Mouse (Mus musculus) activated CD4-positive, CD25-positive, alpha-beta regulatory T cell, adult 4 months (primary cell): Measurements from ENCODE around the gene Mcm10. TPM values are rescaled to one million over a fixed set of nuclear protein-coding genes. Genes with fewer than 3 reads are reported as not detected.
A peak's percentile ranks its signal among the peaks of the same experiment; 100 is the strongest.

Experiments used
- ATAC-seq: one replicate; pipeline ENCODE4 v1.8.0; 2017
- polyA plus RNA-seq, 2 experiments: library from polyadenylated mRNA; unstranded; fragments of 100-300 nt; shearing (Covaris generic); gene quantifications; one replicate each; pipeline ENCODE4 v1.2.1; 2017

Mcm10 gene
- polyA plus RNA-seq, 2 experiments from 2014 or later = 7.7 to 12.3 TPM

DNA sequence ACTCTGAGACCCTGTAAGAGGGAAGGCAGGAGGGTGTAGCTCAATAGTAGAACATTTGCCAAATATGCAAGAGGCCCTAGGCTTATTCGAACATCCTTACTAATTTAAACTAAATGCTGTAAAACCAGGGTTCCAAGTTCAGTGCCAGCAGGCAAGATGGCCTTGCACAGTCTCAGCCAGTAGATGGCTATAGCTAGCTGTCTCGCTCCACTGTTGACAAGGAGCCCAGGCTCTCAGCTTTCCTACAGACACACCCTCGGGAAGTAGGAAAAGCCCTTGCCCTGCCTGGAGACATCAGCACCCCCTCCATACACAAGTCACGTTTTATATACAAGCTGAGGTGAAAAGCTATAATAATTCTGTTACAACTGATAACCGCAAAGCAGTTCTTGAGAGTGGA lies 20.1 kb upstream of the Mcm10 start:
- no peak for ATAC-seq

DNA sequence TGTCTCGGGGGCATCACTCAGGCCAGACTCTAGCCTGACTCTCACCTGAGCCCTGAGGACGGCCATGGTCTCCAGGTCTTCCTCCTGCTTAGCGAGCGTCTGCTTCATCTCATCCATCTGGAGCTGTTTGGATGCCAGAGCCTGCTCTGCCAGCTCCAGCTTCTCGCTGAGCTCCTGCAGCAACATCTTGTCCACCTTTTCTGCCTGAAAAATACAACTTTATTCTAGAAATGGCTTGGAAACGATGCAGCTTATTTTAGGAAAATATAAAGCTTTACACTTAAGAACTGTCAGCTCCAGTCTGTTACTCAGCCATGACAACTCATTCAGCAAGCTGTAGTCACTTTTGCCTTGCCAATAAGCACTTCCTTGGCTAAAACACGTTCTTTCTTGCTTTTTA lies 18.6 kb upstream of the Mcm10 start:
- ATAC-seq = no peak

DNA sequence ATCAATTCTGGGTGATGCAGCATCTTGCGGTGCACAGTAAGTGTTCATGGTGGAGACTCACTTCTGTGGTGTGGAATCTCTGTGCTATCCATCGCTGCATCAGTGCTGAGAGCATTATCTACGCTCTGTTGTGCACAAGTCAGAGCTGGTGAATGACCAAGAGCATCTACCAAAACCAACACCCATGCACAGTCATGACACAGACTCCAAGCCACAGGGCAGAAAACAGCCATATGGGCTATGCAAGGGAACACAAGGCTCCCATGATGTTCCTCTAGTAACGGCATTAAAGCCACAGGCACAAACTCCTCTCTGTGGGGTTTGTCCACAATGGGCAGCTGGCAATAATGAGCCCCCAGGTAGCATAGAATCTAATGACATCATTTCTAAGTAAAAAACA lies 17.2 kb upstream of the Mcm10 start:
- ATAC-seq = no peak

DNA sequence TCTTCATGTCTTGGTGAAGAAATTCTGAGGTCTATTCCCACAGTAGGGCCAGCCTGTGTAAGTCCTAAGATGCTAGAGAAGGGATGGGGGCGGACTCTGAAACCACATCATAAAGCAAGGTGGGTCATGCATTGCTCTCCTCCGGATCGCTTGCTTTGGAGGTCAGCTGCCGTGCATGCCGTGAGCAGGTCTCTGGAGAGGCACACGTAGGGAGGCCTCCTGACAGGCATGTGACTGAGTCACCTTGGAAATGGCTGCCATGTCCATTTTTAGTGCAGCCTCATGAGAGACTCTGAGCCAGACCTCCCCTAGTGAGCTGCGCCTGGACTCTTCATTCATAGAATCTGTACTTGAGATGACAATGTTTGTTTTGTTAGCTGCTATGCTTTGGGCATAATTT lies 15.5 kb upstream of the Mcm10 start:
- ATAC-seq = no peak

DNA sequence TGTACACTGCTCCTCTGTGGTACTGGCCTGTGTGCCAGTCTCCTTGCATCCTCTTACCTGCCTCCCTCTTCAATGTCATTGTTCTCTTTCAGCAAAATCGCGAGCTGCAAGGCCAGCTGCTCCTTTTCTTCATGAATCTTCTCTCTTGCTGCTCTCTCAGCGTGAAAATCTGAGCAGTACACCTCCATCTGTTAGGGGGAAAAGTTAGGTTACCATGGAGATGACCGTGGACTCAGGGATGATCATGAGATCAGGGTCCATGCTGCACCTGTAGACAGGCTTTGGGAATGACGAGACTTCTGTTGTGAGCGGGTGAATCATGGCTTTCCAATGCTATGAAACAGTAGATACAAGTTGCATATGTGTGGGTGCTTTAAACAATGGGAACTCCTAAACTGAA lies 14.5 kb upstream of the Mcm10 start:
- no peak for ATAC-seq

DNA sequence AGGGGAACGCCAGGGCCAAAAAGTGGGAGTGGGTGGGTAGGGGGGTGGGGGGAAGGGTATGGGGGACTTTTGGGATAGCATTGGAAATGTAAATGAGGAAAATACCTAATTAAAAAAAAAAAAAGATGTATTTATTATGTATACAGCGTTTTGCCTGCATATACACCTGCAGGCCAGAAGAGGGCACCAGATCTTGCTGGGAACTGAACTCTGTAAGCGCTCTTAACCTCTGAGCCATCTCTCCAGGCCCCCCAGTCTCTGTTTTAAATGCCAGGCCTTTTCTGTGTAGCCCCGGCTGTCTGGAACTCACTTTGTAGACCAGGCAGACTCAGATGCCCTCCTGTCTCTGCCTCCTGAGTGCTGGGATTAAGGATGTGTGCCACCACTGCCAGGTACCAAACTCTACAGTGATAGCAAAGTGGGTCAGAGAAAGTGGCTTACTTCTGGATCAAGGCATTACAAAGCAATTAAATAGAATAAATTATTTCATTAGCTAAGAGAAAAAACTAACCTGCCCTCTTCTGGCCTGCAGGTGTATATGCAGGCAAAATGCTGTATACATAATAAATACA lies 12.7 kb upstream of the Mcm10 start:
- ATAC-seq = peak; percentile 23

DNA sequence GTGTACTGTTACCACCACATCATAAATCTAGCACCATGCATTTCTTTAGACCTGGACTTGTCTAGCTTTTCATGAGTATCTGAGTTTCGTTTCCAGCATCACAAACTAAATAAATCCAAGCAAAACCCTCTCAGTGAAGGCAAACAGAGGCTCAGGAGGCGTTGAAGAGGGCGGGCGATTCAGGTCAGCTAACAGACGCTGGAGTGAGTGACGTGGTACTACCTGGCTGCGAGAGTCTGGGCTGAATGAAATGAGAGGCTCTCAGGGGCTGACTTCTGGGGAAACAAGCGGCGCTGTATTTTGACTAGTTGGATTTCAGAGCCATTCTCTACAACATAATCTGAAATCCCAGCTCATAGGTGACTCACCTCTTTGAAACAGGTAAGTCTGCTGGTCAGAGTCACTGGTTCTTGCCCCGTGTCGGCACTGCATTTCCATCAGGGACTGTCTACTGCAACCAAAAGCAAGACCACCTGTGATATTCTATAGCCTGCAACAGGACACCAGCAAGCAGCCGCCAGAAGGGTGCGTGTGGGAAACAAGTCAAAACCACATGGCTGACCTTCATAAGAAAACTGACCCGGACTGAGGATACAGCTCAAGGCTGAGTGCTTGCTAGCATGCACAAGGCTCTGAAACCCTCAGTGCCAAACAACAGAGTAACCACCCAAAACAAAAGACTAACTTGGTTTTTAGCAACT lies 11.3 kb upstream of the Mcm10 start:
- ATAC-seq = no peak

DNA sequence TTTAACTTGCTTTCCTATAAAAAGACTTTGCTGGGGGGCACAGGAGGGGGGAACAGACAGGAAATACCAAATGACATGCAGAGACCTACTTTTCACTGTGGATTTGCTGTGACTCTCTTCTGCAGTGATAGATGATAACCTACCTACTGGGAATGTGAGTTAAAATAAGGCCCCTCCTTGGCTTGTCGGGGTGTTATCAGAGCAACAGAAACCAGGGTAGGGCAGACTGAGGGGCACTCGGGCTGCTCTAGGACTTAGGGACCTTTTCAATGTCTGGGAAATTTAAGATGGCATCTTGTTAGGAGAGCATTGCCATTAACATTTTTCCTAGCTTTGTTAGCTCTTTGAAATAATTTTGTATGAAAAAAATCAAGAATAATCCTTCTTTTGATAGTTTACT lies 10.7 kb upstream of the Mcm10 start:
- ATAC-seq = no peak

DNA sequence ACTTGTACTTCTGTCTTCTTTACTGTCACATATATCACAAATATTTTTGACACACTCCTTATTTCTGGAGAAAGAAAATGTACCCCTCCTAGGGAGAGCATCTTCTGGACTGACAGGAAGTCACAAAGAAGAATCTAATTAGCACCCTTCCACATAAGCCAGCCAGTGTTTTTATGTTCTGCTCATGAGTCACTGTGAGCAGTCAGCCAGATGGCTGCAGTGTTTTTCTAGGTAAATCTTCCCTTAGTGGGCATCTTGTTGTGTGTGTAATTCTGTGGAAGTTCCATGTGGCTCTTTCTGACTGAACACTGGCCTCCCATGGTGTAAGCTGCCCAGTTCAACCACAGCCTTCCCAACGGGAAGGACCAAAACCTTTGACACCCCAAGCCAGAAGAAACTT lies 7.1 kb upstream of the Mcm10 start:
- no peak for ATAC-seq

DNA sequence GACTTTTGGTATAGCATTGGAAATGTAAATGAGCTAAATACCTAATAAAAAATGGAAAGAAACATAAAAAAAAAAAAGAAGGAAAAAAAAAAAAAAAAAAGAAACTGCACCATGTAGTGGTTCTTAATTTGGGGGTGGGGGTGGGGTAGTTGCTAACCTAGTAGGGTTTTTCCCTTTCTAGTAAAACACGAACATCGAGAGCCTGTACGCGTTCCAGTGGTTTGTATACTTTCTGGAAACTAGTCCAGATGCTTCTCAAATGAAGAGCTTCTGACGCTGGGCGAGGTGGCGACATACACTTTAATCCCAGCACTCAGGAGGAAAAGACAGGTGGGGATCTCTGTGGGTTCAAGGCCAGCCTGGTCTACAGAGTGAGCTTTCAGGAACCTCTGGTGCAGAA lies 4.3 kb upstream of the Mcm10 start:
- no peak for ATAC-seq

DNA sequence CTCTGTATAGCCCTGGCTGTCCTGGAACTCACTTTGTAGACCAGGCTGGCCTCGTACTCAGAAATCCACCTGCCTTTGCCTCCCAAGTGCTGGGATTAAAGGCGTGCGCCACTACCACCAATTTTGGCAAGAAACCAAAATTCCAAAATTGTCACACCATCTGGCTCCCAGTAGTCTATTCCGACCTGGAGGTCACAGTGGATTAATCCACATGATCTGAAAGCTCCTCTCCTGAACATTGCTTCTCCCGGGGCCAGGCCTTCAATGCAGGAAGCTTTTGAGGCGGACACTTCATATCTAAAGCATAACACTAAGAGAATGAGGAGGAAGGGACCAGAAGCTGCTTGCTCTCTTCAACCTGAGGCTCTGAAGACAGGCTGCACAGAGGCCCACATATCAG lies 2.9 kb upstream of the Mcm10 start:
- ATAC-seq = no peak

DNA sequence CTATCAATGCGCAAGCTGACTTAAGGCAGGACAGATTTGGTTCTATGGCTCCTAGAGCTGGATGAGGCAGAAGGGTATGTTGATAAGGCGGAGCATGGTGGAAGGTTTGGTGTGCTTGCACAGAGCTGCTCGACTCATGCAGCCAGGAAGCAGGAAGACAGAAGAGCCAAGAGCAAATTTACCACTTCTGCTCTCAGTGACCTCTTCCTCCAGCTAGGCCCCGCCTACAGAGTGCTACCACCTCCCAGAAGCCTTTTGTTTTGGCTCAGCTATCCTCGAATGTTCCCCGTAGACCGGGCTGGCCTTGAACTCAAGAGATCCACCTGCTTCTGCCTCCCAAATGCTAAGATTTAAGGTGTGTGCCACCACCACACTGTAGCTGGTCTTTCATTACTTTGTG lies 2.0 kb upstream of the Mcm10 start:
- no peak for ATAC-seq

DNA sequence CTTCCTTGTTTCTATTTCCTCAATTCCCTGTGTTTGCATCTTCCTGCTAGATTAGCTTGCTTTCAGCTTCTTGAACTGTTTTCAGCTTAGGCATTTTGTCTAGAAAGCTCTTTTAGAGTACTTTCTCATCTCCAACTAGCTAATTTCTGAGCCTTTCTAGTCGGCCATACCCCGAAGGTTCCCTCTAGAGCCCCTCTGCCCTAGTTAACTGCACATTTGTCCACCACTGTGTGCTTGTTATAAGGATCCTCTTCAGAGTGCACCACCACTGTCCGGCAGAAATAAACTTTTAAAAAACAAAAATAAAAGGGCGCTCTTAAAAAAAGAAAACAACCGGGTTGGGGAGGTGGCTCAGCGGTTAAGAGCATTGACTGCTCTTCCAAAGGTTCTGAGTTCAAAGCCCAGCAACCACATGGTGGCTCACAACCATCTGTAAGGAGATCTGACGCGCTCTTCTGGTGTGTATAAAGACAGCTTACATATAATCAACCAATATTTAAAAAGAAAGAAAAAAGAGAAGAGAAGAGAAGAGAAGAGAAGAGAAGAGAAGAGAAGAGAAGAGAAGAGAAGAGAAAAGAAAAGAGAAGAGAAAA lies 597 bp downstream of the Mcm10 start:
- no peak for ATAC-seq

DNA sequence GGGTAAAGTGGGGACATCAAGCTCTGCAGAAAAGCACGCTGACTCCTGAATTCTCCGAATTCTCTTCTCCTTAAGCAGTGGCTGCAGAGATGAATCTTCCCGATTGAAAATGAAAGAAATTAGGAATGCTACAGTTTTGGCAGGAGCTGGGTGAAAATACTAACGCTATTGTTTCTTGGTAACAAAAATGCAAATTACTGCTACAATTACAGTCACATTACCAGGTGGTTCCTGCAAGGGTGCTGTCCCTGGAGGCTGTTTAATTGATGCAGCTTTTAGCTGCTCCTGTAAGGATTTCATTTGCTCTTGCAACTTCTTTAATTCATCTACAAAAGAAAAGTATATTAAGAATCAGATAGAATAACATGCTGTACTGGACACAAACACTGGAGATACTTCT lies 5.5 kb downstream of the Mcm10 start:
- ATAC-seq = no peak

DNA sequence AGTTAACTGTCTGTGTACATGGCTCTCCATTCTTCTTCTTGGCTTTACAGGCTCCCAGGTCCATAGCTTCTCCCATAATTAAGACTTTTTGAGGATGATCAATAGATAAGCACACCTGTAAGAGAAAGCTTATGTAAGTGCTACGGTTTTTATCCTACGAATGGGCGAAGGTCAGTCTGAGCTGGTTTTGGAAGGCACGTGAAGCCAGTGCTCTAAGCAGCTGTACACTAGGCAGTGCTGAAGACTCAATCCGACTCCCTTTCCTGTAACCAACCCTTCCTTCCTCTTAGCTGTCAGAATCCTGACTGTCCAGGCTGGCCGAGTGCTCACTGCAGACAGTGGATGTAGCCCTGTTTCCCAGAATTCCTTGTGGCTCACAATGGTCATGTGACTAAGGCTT lies 11.3 kb downstream of the Mcm10 start:
- no peak for ATAC-seq

DNA sequence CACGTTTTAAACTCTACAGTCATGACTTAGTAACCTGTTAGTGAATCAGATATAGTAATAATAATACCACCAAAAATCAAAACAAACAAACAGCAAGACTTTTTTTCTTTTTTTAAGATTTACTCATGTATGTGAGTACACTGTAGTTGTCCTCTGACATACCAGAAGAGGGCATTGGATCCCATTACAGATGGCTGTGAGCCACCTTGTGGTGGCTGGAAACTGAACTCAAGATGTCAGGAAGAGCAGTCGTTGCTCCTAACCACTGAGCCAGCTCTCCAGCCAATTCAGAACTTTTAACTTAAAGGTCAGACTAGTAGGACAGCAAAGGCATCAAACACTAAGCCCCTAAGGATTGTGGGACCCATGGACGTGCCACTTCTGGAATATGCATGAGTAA lies 13.7 kb downstream of the Mcm10 start:
- no peak for ATAC-seq

DNA sequence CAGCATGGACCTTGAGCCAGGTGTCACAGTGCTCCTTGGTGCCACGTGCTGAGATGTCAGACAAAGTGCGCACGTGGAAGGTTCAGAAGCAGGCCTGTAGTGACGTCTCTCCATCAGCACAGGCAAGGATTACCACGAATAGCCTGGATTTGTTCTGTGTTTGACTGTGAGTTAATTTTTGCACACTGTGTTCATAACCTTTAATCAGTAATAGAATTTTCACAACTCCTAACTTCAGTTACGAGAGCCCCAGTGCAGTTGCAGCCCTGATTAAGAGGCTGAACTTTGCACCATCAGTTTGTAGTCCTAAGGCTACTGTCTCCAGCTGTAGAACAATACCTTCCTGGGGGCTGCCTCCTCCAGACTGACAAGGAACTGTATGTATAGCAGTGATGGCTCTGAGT lies 16.2 kb downstream of the Mcm10 start:
- no peak for ATAC-seq

DNA sequence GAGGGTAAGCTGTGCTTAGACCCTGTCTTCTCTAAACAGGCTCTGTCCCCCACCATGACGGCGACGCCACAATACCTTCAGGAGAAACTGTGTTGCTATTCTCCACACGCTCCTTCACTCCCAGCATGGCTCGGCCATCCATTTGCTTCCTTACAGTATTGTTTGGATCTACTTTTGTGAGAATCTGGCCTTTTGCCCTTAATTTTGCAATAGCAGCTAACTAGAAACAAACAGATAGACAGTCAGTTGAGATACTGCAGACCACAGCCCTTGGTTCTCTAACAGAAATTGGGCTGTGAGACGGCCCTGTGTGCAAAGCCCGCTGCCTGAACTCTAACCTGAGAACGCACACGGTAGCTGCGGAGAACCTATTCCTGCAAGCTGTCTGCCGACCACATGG lies 16.9 kb downstream of the Mcm10 start:
- ATAC-seq = no peak

DNA sequence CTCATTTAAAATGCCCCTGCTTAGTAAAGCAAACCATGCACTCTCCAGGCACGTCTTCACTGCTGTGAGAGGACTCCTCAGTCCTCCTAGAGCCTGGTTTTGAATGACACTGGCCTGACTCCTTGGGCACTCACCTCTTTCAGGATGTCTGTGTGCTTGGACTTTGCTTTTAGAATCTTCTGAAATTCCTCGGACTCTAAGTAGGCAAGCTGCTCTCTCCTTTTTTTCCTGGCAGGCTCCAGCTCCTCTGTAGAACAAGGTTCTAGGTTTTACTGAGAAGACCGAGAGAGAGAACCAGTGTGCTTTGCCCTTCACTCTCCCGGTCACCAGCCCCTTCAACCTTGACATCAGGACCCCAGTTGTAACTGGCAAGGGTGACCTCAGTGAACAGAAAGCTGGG lies 18.2 kb downstream of the Mcm10 start:
- ATAC-seq = no peak

DNA sequence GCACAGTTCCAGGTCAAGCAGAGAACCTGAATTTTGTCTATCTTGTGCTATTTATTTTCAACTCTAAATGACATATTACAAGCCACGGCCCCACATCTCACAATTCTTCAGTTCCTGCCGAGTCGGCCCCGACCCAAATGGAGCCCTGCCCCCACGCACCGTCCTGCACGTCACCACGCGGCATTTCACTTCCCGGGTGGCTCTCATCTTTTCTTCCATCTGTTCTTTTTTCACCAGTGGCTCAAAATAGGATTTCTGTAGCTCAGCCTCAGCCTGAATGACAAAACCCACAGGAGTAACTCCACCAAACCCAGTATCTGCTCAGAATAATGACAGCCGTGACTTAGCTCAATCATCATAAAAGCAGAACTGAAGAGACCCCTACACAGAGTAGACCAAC lies 19.0 kb downstream of the Mcm10 start:
- no peak for ATAC-seq

DNA sequence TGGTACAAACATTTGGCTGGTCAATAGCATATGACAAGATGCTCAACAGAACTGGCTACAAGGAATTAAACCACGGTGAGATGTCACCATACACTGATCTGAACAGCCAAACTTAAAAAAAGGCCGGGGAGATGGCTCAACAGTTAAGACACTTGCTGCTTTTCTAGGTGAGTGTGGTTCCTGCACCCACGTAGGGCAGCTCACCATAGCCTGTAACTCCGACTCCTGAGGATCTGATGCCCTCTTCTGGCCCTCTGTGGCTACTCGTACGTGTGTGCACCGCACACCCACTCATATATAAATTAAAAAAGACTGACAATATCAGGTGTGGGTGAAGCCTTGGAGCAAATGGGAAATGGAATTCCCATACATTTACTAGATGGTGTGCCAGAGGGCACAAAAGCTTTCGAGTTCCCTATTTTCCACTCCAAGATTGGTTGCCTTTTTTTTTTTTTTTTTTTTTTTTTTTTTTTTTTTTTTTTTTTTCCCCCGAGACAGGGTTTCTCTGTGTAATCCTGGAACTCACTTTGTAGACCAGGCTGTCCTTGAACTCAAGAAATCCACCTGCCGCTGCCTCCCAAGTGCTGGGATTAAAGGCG lies 23.7 kb downstream of the Mcm10 start:
- no peak for ATAC-seq

DNA sequence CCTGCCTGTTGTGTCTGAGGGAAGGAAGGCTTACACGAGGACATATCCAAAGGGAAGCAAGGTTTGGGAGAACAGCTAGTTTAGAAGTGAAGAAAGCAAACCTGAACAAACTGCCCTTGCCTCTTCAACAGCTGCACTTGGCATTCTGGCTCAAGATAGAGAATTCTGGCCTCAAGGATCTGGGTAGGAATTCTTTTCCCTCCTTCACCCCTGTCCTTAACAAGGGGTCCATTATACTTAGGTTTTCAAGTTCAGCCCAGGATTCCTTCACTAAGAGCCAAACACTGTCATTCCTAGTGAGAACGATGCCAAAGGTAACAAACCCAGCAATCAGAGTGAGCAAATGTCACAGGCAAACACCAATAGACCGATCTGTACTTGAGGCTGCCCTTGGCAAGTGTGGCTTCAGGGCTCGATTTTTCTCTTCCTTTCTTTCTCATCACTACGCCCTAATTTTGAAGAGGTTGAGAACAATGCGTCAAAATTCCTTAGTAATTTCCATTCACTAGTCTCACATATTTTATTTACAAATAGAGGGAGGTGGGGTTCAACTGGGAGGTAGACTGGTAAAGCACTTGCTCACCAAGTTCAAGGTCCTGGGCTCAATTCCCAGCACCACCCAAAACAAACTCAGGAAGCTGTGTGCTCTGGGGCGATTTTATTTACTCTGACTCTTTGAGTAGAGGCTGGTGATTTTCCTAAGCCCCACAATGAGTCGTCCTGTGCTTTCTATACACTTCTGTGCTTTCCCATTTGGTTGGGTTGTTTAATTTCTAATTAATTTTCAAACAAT lies 25.0 kb downstream of the Mcm10 start:
- no peak for ATAC-seq

DNA sequence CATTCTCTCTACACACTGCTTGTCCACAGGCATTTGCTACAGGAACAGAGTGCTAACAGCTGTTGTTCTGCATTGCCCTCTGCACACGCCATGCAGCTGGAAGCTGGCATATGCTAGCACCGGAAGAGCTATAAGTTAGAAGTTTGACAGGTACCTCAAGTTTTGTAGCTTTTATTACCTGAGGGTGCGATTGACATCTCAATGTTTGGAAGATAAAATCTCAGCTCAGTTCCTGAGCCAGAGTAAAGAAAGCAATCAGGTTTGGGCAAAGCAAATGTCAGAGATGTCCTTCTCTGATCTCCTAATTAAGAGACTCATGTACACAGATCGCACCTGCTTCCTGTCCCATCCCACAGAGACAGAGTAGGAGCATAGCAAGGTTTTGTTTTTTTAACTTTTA lies 25.8 kb downstream of the Mcm10 start:
- no peak for ATAC-seq
